Mouse (Mus musculus) neural tube, postnatal 0 days (tissue): ENCODE results near the gene Hikeshi. TPM values are rescaled to one million over a fixed set of nuclear protein-coding genes. Genes with fewer than 3 reads are reported as not detected.

Source experiments
- polyA plus RNA-seq: library from polyadenylated mRNA; unstranded; fragments of >200 nt; fragmentation: Nextera tagmentation; extraction: Ambion mirVana; gene quantifications from 2 replicates; pipeline ENCODE4 v1.2.1, GENCODE M21; 2015

Gene Hikeshi
- polyA plus RNA-seq, result 125 and 127 TPM in 2 replicates

GRCm38 (mm10) chr7:89940571-89941463 lies at the start of gene Hikeshi:
Gene Hikeshi, minus strand, starts transcription at chr7:89941204.

GRCm38 (mm10) chr7:89980485-89981422 lies 39.8 kb upstream of the Hikeshi start, which contains the start of gene Eed:
Gene Eed, minus strand, starts transcription at chr7:89980983.

GRCm38 (mm10) chr7:89903442-89904343 lies 37.3 kb downstream of the Hikeshi start, which contains the start of gene Ccdc81:
Gene Ccdc81, minus strand, starts transcription at chr7:89903629.

Other genes with a start within 250 kb of the Hikeshi start
- 0.69 and 0.80 TPM in 2 replicates for gene Ccdc81, start 37.6 kb downstream of the Hikeshi start, polyA plus RNA-seq
- gene Eed, start 39.8 kb upstream of the Hikeshi start, polyA plus RNA-seq, result 19.2 and 19.7 TPM in 2 replicates
- 27.9 and 35.3 TPM in 2 replicates for gene Picalm, start 189.0 kb upstream of the Hikeshi start, polyA plus RNA-seq